Mouse (Mus musculus): ENCODE results near the gene Vamp5.

Vamp5 gene

GRCm38 (mm10) chr6:72345074-72345567 lies 35.1 kb downstream of the Vamp5 start, which contains the start of gene Usp39:
Gene Usp39, minus strand, starts transcription at chr6:72345184.
- peak; percentile 92 for DNase-seq (ENCODE audit: low spot score)

- DNase-seq (ENCODE audit: low spot score), result no peak
These were observed 35.7 kb downstream of the Vamp5 start for GRCm38 (mm10) chr6:72344396-72345073.

DNA sequence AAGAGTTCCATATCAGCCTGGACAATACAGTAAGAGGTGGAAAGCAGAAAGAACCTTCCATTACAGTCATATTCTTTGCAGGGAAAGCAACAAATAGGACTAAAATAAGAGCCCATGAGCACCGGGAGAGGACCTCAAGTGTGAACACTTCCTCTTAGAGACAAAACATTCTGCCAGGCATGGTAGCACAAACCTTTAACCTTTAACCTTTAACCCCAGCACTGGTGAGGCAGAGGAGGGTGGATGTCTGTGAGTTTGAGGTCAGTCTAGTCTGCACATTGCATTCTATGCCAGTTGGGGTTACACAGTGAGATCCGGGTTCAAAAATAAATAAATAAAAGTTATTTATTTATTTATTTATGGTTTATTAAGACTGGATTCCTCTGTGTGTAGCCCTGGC lies 39.8 kb downstream of the Vamp5 start:
- DNase-seq (ENCODE audit: low spot score), result no peak

GRCm38 (mm10) chr6:72333111-72333510 lies 47.2 kb downstream of the Vamp5 start:
- DNase-seq (ENCODE audit: low spot score), result no peak

DNA sequence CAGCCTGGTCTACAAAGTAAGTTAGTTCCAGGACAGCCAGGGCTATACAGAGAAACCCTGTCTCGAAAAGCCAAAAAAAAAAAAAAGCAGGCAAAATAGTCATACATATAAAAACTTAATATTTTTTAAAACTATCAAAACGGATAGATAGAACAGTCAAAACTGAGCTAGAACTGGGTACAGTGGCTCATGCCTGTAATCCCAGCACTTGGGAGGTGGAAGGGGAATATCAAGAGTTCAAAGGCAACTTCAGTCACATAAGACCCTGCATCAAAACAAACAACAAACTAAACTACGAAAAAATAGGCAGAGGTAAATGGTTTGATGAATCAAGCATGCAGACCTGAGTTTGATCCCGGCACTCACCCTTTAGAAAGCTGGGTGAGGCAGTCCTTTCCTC lies 50.1 kb downstream of the Vamp5 start:
- DNase-seq (ENCODE audit: low spot score), result no peak

GRCm38 (mm10) chr6:72329019-72329418 lies 51.2 kb downstream of the Vamp5 start:
- DNase-seq (ENCODE audit: low spot score), result no peak

- DNase-seq (ENCODE audit: low spot score), result no peak
These were observed 54.0 kb downstream of the Vamp5 start for GRCm38 (mm10) chr6:72326274-72326673.

GRCm38 (mm10) chr6:72323786-72324508 lies 56.3 kb downstream of the Vamp5 start:
- no peak for DNase-seq (ENCODE audit: low spot score)

GRCm38 (mm10) chr6:72322936-72323335 lies 57.3 kb downstream of the Vamp5 start:
- no peak for DNase-seq (ENCODE audit: low spot score)

DNA sequence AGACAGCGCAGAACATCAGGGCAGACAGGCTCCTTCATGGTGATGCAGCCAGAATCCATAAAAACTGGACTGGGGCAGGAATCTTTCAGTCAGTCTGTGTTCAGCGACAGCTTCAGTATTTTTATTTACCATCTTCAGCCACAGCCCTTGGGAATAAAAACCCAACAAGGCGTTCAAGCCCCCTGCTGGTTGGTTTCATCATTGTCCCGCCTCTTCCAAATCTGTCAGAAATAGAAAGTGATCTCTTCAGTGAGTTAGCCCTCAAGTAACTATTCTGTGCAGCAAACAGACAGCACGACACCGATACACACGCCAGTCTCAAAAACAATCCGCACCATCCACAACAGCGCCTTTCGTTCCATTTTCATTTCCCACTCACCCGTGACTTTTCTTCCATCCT lies 61.2 kb downstream of the Vamp5 start:
- peak; percentile 24 for DNase-seq (ENCODE audit: low spot score)

Measured in left cerebral cortex, adult 11 months (tissue).